Mouse (Mus musculus) forebrain, embryonic 10.5 days (tissue): ENCODE measurements at regions not wholly inside any gene's neighbourhood (a gene's known extent, or its start where the extent isn't known, plus 50 kb on each side); places are given as distances from the start of the nearest gene placed in this dataset.

ENCODE experiments used
- DNase-seq: peaks from one replicate; pipeline ENCODE4 v3.0.0-alpha.2; 2017; ENCODE audit warnings: low spot score; ENCODE audit errors: extremely low spot score
- H3K27ac ChIP-seq: fragments of 300-500 bp; sonication (generic); 2 replicates; pipeline ENCODE4 v1.5.1; 2016; ENCODE audit warnings: mild to moderate bottlenecking
- H3K27me3 ChIP-seq: fragments of 300-500 bp; sonication (generic); 2 replicates; pipeline ENCODE4 v1.6.1; 2016; ENCODE audit warnings: mild to moderate bottlenecking; ENCODE audit not compliant: poor library complexity, severe bottlenecking
- H3K36me3 ChIP-seq: fragments of 300-500 bp; sonication (generic); replicated peaks from 2 replicates; pipeline ENCODE4 v1.6.1; 2016; ENCODE audit warnings: mild to moderate bottlenecking, moderate library complexity
- H3K4me1 ChIP-seq: fragments of 300-500 bp; sonication (generic); 2 replicates; pipeline ENCODE4 v1.6.1; 2016
- H3K4me3 ChIP-seq: fragments of 300-500 bp; sonication (generic); 2 replicates; pipeline ENCODE4 v1.5.1; 2016; ENCODE audit warnings: mild to moderate bottlenecking, moderate library complexity
- H3K9me3 ChIP-seq: fragments of 300-500 bp; sonication (generic); 2 replicates; pipeline ENCODE4 v1.6.1; 2016; ENCODE audit warnings: mild to moderate bottlenecking, moderate library complexity
- WGBS: fragments of 180-500 bp; shearing (Covaris S2); methylation state at CpG from one replicate; pipeline ENCODE4 v1.1.7; 2016; 5-methylcytosine and 5-hydroxymethylcytosine counted together

- DNase-seq = no peak
- Histone ChIP-seq H3K27ac (no peak overlapping the region), H3K4me1 (0 out of 2 replicates have a peak, but pooled peaks cover 4% of the 10 kb centered on the region), H3K9me3 (peaks cover 11% of the 10 kb centered on the region), H3K27me3 (no peaks in the 10 kb centered on the region), H3K36me3 (no peaks in the 10 kb centered on the region), H3K4me3 (no peak overlapping the region)
- WGBS = 75% methylated on average over 4 of the region's 4 CpGs
Observed at GRCm38 (mm10) chr7:37267404-37267803, 506.0 kb downstream of the Zfp536 start.

DNA sequence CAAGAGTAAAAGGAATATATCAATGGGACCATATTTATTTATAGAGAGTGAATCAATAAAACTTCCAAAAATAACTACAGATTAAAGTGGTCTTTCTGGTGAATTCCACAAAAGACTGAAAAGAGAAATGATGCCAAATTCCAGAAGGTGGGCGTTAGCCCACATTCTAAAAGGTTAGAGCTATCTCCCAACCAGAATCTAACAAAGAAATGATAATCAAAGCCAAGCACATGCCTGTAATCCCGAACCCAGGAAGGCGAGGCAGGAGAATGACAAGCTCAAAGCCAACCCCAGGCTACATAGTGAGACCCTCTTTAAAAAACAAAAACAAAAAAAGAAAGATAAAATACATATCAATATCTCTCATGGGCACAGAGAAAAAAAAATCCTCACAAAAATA, 502.6 kb downstream of the Zfp536 start:
- H3K9me3 ChIP-seq = peaks cover 11% of the 10 kb centered on the region
- no peak overlapping the region for H3K4me3 ChIP-seq
- no peak overlapping the region for H3K27ac ChIP-seq
- no peaks in the 10 kb centered on the region for H3K36me3 ChIP-seq
- no peak for DNase-seq
- no peaks in the 10 kb centered on the region for H3K4me1 ChIP-seq
- no peaks in the 10 kb centered on the region for H3K27me3 ChIP-seq
- WGBS = 89% methylated on average over 3 of the region's 3 CpGs

- Histone ChIP-seq H3K27me3 (peaks cover 25% of the 10 kb centered on the region), H3K4me1 (peaks cover 14% of the 10 kb centered on the region), H3K36me3 (no peaks in the 10 kb centered on the region), H3K9me3 (no peaks in the 10 kb centered on the region), H3K27ac (peak overlapping the region; percentile 63), H3K4me3 (peak overlapping the region; percentile 32; the same call in 1 of the 2 replicates)
- DNase-seq = no peak
- 24% methylated on average over 5 of the region's 5 CpGs for WGBS
Observed at GRCm38 (mm10) chr7:37290018-37290417, 483.4 kb downstream of the Zfp536 start.

- peak overlapping the region; percentile 32; the same call in 1 of the 2 replicates for H3K4me3 ChIP-seq
- no peaks in the 10 kb centered on the region for H3K9me3 ChIP-seq
- DNase-seq = no peak
Observed at GRCm38 (mm10) chr7:37290493-37291045, 482.9 kb downstream of the Zfp536 start.

GRCm38 (mm10) chr7:37291726-37292125, 481.7 kb downstream of the Zfp536 start:
- no peak for DNase-seq
- Histone ChIP-seq H3K27me3 (peaks cover 25% of the 10 kb centered on the region), H3K9me3 (no peaks in the 10 kb centered on the region), H3K27ac (no peak overlapping the region), H3K4me1 (peaks cover 14% of the 10 kb centered on the region), H3K36me3 (no peaks in the 10 kb centered on the region), H3K4me3 (no peak overlapping the region)
- 87% methylated on average over 7 of the region's 7 CpGs for whole genome bisulfite sequencing

More at GRCm38 (mm10) chr7:37290493-37291045, 482.9 kb downstream of the Zfp536 start:
- 29% methylated on average over 19 of the region's 19 CpGs for WGBS
- Histone ChIP-seq H3K4me1 (peaks cover 14% of the 10 kb centered on the region), H3K27ac (peak overlapping the region; percentile 63), H3K36me3 (no peaks in the 10 kb centered on the region), H3K27me3 (peaks cover 25% of the 10 kb centered on the region)

- Histone ChIP-seq H3K9me3 (no peaks in the 10 kb centered on the region), H3K4me1 (peaks cover 21% of the 10 kb centered on the region), H3K27ac (no peak overlapping the region), H3K36me3 (no peaks in the 10 kb centered on the region), H3K27me3 (peaks cover 25% of the 10 kb centered on the region), H3K4me3 (no peak overlapping the region)
- WGBS = 87% methylated on average over 9 of the region's 9 CpGs
- DNase-seq = no peak
Observed at GRCm38 (mm10) chr7:37292554-37292953, 480.9 kb downstream of the Zfp536 start.

DNA sequence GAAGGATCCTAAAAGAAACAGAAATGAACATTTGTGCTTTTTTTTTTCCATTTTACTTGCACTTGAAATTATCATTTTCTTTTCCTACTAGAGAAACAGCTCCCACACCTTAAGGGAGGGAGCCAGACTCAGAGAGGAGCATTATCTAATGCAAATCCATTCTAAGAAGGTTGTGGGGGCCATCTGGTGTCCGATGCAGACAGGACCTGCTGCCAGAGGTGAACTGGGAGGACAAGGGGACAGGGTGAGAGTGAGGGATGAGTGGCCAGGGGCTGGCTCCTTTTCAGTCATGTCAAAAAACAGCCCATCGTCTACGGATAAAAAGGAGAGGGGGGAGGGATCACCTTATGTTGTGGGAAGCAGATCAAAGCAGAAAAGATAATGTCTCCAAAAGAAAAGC, 474.6 kb downstream of the Zfp536 start:
- H3K27ac ChIP-seq = no peak overlapping the region
- H3K9me3 ChIP-seq = no peaks in the 10 kb centered on the region
- DNase-seq = no peak
- 35% methylated on average over 3 of the region's 3 CpGs for WGBS
- no peak overlapping the region for H3K4me3 ChIP-seq
- H3K36me3 ChIP-seq = no peaks in the 10 kb centered on the region
- no peaks in the 10 kb centered on the region for H3K27me3 ChIP-seq
- H3K4me1 ChIP-seq = peaks cover 10% of the 10 kb centered on the region; the same call in 1 of the 2 replicates

DNA sequence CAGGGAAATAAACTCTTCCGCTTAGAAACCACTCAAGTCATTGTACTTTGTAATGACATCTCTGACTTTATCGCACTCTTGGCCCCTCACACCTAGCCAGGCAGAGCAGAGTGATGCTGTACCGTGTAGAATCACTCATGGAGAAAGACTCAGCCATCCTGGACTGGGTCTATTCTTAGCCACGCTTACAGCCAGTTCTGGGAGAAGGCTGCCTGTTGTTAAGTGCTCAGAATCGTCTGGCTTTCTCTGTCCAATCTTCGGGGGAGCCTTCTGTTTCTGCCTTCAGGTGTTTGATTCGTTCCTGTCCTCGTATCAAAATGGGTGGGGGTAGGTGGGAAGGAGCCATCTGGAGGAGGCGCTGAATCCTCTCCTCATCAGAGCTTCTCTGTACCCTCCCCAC, 468.0 kb downstream of the Zfp536 start:
- no peak for DNase-seq
- no peaks in the 10 kb centered on the region for H3K27me3 ChIP-seq
- no peak overlapping the region for H3K4me3 ChIP-seq
- H3K27ac ChIP-seq = no peak overlapping the region
- WGBS = 87% methylated on average over 9 of the region's 9 CpGs
- no peaks in the 10 kb centered on the region for H3K9me3 ChIP-seq
- no peaks in the 10 kb centered on the region for H3K4me1 ChIP-seq
- no peaks in the 10 kb centered on the region for H3K36me3 ChIP-seq

DNA sequence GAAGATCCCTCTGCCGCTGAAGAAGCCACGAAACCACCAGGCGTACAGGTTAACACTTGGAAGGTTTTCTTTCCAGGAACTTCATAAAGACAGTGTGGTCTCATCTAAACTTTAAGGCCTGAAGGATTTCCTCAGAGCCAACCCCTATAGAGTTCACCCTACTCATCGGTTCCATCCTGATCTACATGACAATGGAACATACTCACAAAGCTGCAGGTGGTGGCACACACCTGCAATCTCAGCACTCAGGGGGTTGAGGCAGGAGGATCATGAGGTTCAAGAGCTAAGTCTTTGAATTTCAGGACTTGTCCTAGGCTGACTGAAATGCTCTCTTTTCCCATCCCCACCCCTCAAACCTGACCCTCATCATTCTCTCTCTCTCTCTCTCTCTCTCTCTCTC, 466.2 kb downstream of the Zfp536 start:
- DNase-seq = no peak
- Histone ChIP-seq H3K9me3 (no peaks in the 10 kb centered on the region), H3K27ac (no peak overlapping the region), H3K4me1 (0 out of 2 replicates have a peak, but pooled peaks cover 8% of the 10 kb centered on the region), H3K27me3 (no peaks in the 10 kb centered on the region), H3K4me3 (no peak overlapping the region), H3K36me3 (no peaks in the 10 kb centered on the region)
- 83% methylated on average over 4 of the region's 4 CpGs for WGBS

- Histone ChIP-seq H3K36me3 (no peaks in the 10 kb centered on the region), H3K9me3 (no peaks in the 10 kb centered on the region), H3K4me1 (peaks cover 19% of the 10 kb centered on the region), H3K4me3 (no peak overlapping the region), H3K27me3 (no peaks in the 10 kb centered on the region), H3K27ac (no peak overlapping the region)
- no peak for DNase-seq
- WGBS = 92% methylated on average over 7 of the region's 7 CpGs
Observed at GRCm38 (mm10) chr7:37324653-37325052, 448.8 kb downstream of the Zfp536 start.

- Histone ChIP-seq H3K9me3 (no peaks in the 10 kb centered on the region), H3K27me3 (peaks cover 30% of the 10 kb centered on the region), H3K4me1 (peaks cover 49% of the 10 kb centered on the region), H3K27ac (no peak overlapping the region), H3K36me3 (no peaks in the 10 kb centered on the region), H3K4me3 (no peak overlapping the region)
- 85% methylated on average over 16 of the region's 16 CpGs for WGBS
- no peak for DNase-seq
Observed at GRCm38 (mm10) chr7:37333451-37333850, 440.0 kb downstream of the Zfp536 start.

- no peak overlapping the region for H3K4me3 ChIP-seq
- H3K27me3 ChIP-seq = peaks cover 41% of the 10 kb centered on the region
- peaks cover 56% of the 10 kb centered on the region for H3K4me1 ChIP-seq
- 56% methylated on average over 7 of the region's 7 CpGs for WGBS
- H3K27ac ChIP-seq = peak overlapping the region; percentile 32
- H3K36me3 ChIP-seq = no peaks in the 10 kb centered on the region
- DNase-seq = no peak
- 0 out of 2 replicates have a peak, but pooled peaks cover 4% of the 10 kb centered on the region for H3K9me3 ChIP-seq
Observed at GRCm38 (mm10) chr7:37335212-37335611, 438.2 kb downstream of the Zfp536 start.

DNA sequence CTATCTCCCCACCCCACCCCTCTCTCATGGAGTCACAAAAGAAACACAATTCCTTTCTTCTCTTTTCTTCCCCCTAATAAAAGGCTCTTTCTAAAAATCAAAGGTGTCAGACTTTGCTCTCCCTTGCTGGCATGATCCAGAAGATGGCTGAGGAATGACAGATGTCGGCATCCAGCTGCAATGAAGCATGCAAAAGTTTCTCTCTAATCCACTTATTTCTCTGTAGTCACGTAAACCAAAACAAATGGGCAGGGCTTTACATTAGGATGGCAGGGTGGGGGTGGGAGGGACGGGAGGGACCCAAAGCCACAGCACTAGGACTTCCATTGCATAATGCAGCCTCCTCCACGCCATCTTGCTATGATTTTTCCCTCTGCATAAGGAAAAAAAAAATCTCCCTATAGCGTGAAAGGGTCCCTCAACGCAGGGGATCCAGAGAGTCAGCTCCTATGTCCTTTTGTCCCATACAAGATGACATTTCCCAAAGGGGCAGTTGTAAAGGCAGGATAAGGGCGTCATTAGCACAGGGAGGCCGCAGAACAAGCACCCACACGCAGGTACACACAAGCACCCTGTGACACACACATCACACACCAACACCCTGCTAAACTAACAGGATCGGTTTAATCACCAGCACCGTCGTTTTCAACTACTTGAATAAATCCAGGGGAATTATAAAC, 437.1 kb downstream of the Zfp536 start:
- Histone ChIP-seq H3K4me1 (peaks cover 56% of the 10 kb centered on the region), H3K27me3 (peaks cover 51% of the 10 kb centered on the region), H3K27ac (peak overlapping the region; percentile 83), H3K9me3 (0 out of 2 replicates have a peak, but pooled peaks cover 4% of the 10 kb centered on the region), H3K36me3 (no peaks in the 10 kb centered on the region), H3K4me3 (peak overlapping the region; percentile 51)
- 12% methylated on average over 12 of the region's 12 CpGs for WGBS
- no peak for DNase-seq
